Mouse (Mus musculus) embryonic facial prominence, embryonic 11.5 days (tissue): ENCODE measurements around the gene Sema5a. TPM values are rescaled to one million over a fixed set of nuclear protein-coding genes. Genes with fewer than 3 reads are reported as not detected.

Experiments
- ATAC-seq: fragments of 200-750 bp; cut with Nextera tagmentation; replicated peaks from 2 replicates; pipeline ENCODE4 v1.8.0; 2017; ENCODE audit warnings: low read depth; ENCODE audit not compliant: insufficient number of reproducible peaks, low FRiP score, low TSS enrichment
- DNase-seq: peaks from one replicate; pipeline ENCODE4 v3.0.0-alpha.2; 2015; ENCODE audit warnings: low spot score
- H3K27ac ChIP-seq: fragments of 300-500 bp; sonication (generic); replicated peaks from 2 replicates; pipeline ENCODE4 v1.5.1; 2014; ENCODE audit warnings: mild to moderate bottlenecking, low read depth, low read length, control low read depth
- H3K27me3 ChIP-seq: fragments of 300-500 bp; sonication (generic); 2 replicates; pipeline ENCODE4 v1.6.1; 2014; ENCODE audit warnings: mild to moderate bottlenecking, low read length, moderate library complexity, mixed read lengths; ENCODE audit not compliant: control insufficient read depth, insufficient read depth
- H3K36me3 ChIP-seq: fragments of 300-500 bp; sonication (generic); replicated peaks from 2 replicates; pipeline ENCODE4 v1.6.1; 2014; ENCODE audit warnings: low read depth, mild to moderate bottlenecking, low read length, moderate library complexity, mixed read lengths; ENCODE audit not compliant: control insufficient read depth, insufficient read depth
- H3K4me1 ChIP-seq: fragments of 300-500 bp; sonication (generic); 2 replicates; pipeline ENCODE4 v1.6.1; 2014; ENCODE audit warnings: low read length, mixed read lengths; ENCODE audit not compliant: control insufficient read depth, insufficient read depth
- H3K4me2 ChIP-seq: fragments of 300-500 bp; sonication (generic); 2 replicates; pipeline ENCODE4 v1.6.1; 2014; ENCODE audit warnings: low read depth, mild to moderate bottlenecking, control low read depth, low read length, moderate library complexity
- H3K4me3 ChIP-seq: fragments of 300-500 bp; sonication (generic); 2 replicates; pipeline ENCODE4 v1.5.1; 2014; ENCODE audit warnings: low read depth, low read length, control low read depth
- H3K9ac ChIP-seq: fragments of 300-500 bp; sonication (generic); replicated peaks from 2 replicates; pipeline ENCODE4 v1.6.1; 2014; ENCODE audit warnings: mild to moderate bottlenecking, control low read depth, low read length
- H3K9me3 ChIP-seq: fragments of 300-500 bp; sonication (generic); replicated peaks from 2 replicates; pipeline ENCODE4 v1.6.1; 2016; ENCODE audit warnings: mild to moderate bottlenecking, low read length, inconsistent platforms, mixed read lengths; ENCODE audit not compliant: control insufficient read depth
- WGBS: fragments of 180-500 bp; shearing (Covaris S2); extraction: QIAGEN DNeasy Blood & Tissue Kit; methylation state at CpG from one replicate; pipeline ENCODE4 v1.1.7; 2014; 5-methylcytosine and 5-hydroxymethylcytosine counted together
- polyA plus RNA-seq: library from polyadenylated mRNA; unstranded; fragments of >200 nt; fragmentation: Nextera tagmentation; extraction: Ambion mirVana; gene quantifications from 2 replicates; pipeline ENCODE4 v1.2.1, GENCODE M21; 2014

The Sema5a gene
- polyA plus RNA-seq, 1 experiment from 2014 or later = 20.2 TPM

GRCm38 (mm10) chr15:32288480-32288879, 43.9 kb downstream of the Sema5a start:
- Histone ChIP-seq H3K4me3 (no peak overlapping the region), H3K27ac (no peak overlapping the region; the same call in 1 of the 2 replicates), H3K27me3 (no peaks in the 10 kb centered on the region), H3K4me2 (no peak overlapping the region), H3K9ac (no peak overlapping the region), H3K36me3 (no peaks in the 10 kb centered on the region), H3K9me3 (no peaks in the 10 kb centered on the region), H3K4me1 (0 out of 2 replicates have a peak, but pooled peaks cover 2% of the 10 kb centered on the region)
- 30% methylated on average over 6 of the region's 6 CpGs for WGBS
- DNase-seq (peak; percentile 35), ATAC-seq (no peak; the same call in 1 of the 2 replicates)

GRCm38 (mm10) chr15:32291000-32291399, 46.4 kb downstream of the Sema5a start:
- DNase-seq (no peak), ATAC-seq (no peak)
- 78% methylated on average over 3 of the region's 3 CpGs for WGBS
- no peaks in the 10 kb centered on the region for H3K9me3 ChIP-seq
- H3K4me2 ChIP-seq = no peak overlapping the region
- no peaks in the 10 kb centered on the region for H3K36me3 ChIP-seq
- H3K9ac ChIP-seq = no peak overlapping the region
- no peaks in the 10 kb centered on the region for H3K27me3 ChIP-seq
- no peak overlapping the region for H3K4me3 ChIP-seq
- no peak overlapping the region for H3K27ac ChIP-seq
- H3K4me1 ChIP-seq = 0 out of 2 replicates have a peak, but pooled peaks cover 2% of the 10 kb centered on the region

- Histone ChIP-seq H3K4me1 (no peaks in the 10 kb centered on the region), H3K9ac (no peak overlapping the region), H3K4me2 (no peak overlapping the region), H3K27ac (no peak overlapping the region), H3K9me3 (no peaks in the 10 kb centered on the region), H3K36me3 (no peaks in the 10 kb centered on the region), H3K4me3 (no peak overlapping the region), H3K27me3 (no peaks in the 10 kb centered on the region)
- ATAC-seq (no peak), DNase-seq (no peak)
- 62% methylated on average over 6 of the region's 6 CpGs for WGBS
Observed at GRCm38 (mm10) chr15:32296523-32296922, 51.9 kb downstream of the Sema5a start.

- no peaks in the 10 kb centered on the region for H3K4me1 ChIP-seq
- ATAC-seq (no peak), DNase-seq (no peak)
- WGBS = 90% methylated on average over 5 of the region's 5 CpGs
- H3K9ac ChIP-seq = no peak overlapping the region
- H3K27me3 ChIP-seq = no peaks in the 10 kb centered on the region
- no peak overlapping the region for H3K4me3 ChIP-seq
- no peaks in the 10 kb centered on the region for H3K9me3 ChIP-seq
- H3K36me3 ChIP-seq = no peaks in the 10 kb centered on the region
- H3K27ac ChIP-seq = no peak overlapping the region
- no peak overlapping the region for H3K4me2 ChIP-seq
Observed at GRCm38 (mm10) chr15:32297266-32297665, 52.7 kb downstream of the Sema5a start.

- 79% methylated on average over 6 of the region's 6 CpGs for WGBS
- Histone ChIP-seq H3K9ac (no peak overlapping the region), H3K27ac (no peak overlapping the region), H3K4me1 (no peaks in the 10 kb centered on the region), H3K36me3 (no peaks in the 10 kb centered on the region), H3K4me3 (no peak overlapping the region), H3K4me2 (no peak overlapping the region), H3K27me3 (no peaks in the 10 kb centered on the region), H3K9me3 (no peaks in the 10 kb centered on the region)
- no peak for ATAC-seq
- DNase-seq = no peak
Observed at GRCm38 (mm10) chr15:32298525-32298924, 53.9 kb downstream of the Sema5a start.

- DNase-seq = no peak
- Histone ChIP-seq H3K27ac (no peak overlapping the region), H3K9me3 (no peaks in the 10 kb centered on the region), H3K9ac (no peak overlapping the region), H3K36me3 (no peaks in the 10 kb centered on the region), H3K4me1 (no peaks in the 10 kb centered on the region), H3K4me2 (no peak overlapping the region), H3K27me3 (no peaks in the 10 kb centered on the region), H3K4me3 (no peak overlapping the region)
- WGBS = 45% methylated on average over 4 of the region's 4 CpGs
- no peak for ATAC-seq
Observed at GRCm38 (mm10) chr15:32300991-32301390, 56.4 kb downstream of the Sema5a start.

GRCm38 (mm10) chr15:32306557-32307243, 62.1 kb downstream of the Sema5a start:
- 46% methylated on average over 6 of the region's 6 CpGs for WGBS
- Histone ChIP-seq H3K4me3 (no peak overlapping the region), H3K9ac (no peak overlapping the region), H3K36me3 (no peaks in the 10 kb centered on the region), H3K4me2 (no peak overlapping the region), H3K27ac (no peak overlapping the region), H3K27me3 (no peaks in the 10 kb centered on the region), H3K9me3 (no peaks in the 10 kb centered on the region), H3K4me1 (no peaks in the 10 kb centered on the region)
- ATAC-seq (no peak), DNase-seq (no peak)

- Histone ChIP-seq H3K9ac (no peak overlapping the region), H3K27ac (no peak overlapping the region), H3K4me3 (no peak overlapping the region), H3K4me2 (no peak overlapping the region), H3K36me3 (no peaks in the 10 kb centered on the region), H3K4me1 (no peaks in the 10 kb centered on the region), H3K9me3 (no peaks in the 10 kb centered on the region), H3K27me3 (no peaks in the 10 kb centered on the region)
- ATAC-seq (no peak), DNase-seq (no peak)
- 67% methylated on average over 8 of the region's 8 CpGs for WGBS
Observed at GRCm38 (mm10) chr15:32310834-32311233, 66.2 kb downstream of the Sema5a start.
